Mouse (Mus musculus): ENCODE results near the gene Tlnrd1. TPM values are rescaled to one million over a fixed set of nuclear protein-coding genes. Genes with fewer than 3 reads are reported as not detected.
A peak's percentile ranks its signal among the peaks of the same experiment; 100 is the strongest.

Gene Tlnrd1
- total and polyA plus RNA-seq, 3 experiments = 7.5 to 18.0 TPM; not detected in 1

DNA sequence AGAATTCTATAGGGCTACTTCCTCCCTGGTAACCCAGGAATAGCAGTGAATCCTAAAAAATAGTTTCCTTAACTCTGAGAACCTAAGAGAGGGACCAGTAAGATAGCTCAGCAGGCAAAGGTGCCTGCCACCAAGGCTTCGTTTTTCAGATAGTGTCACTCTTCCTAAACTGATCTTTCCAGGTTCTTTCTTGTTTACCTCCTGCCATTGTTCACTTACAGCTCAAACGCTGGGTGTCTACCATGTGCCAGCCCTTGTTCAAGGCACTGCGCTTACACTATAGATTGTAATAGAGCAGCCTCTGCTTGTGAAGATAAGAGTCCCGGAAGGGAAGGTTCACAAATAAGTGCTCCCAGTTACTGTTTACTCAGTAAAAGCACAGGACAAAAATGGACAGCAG, 1.7 kb upstream of the Tlnrd1 start (continued):
- no peak for TF ChIP-seq MEF2A (IDR thresholded peaks at IDR 0.05; ENCODE audit: extremely low read depth, insufficient replicate concordance, low read depth, low read length, poor library complexity, severe bottlenecking)

DNA sequence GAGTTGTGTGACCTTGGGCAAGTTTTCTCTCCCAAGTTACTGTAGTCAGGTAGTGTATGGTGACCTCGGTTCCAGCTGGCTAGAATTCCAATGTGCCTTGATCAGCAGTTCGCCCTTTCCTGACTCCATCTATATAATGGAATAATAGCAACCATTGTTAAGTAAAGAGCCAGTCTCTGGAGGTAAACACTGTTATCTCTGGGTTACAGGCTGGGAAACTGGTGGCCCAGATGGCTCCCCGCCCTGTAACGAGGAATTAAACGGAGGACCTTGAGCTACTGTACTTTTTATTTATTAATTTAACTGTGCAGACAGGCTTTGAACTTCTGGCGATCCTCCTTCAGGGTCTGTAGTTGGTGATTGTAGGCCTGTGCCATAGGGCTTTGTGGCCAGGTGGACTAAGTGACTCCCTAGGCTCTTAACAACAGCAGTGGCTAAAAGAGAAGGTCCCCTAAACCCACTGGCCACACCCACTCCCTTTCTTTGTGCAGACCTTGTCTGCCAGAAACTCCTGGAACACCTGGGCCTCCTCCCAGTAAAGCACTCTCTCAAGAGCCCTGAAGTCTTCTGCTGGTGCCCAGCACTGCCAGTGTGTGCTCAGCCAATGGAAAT, 922 bp upstream of the Tlnrd1 start:
- Histone ChIP-seq H3K36me3 (ENCODE audit: control insufficient read depth in 1 of 2, insufficient read depth in 2 of 2, low read length in 2 of 2) (peaks cover 0 to 34% of the 10 kb centered on the region in 2 experiments; a peak in 2 of 4 replicates), H3K79me2 (ENCODE audit: control insufficient read depth, insufficient read depth, low read length, poor library complexity) (peaks cover 28% of the 10 kb centered on the region), H3K4me3 (ENCODE audit: control insufficient read depth in 1 of 2, insufficient read depth in 1 of 2, low read depth in 2 of 2, low read length in 2 of 2) (peak overlapping the region; percentile 83 to 93), H3K9ac (ENCODE audit: control insufficient read depth, low read depth, low read length, poor library complexity, severe bottlenecking) (peak overlapping the region; percentile 97), H3K4me1 (ENCODE audit: control insufficient read depth in 1 of 2, insufficient read depth in 2 of 2, low read length in 2 of 2) (peaks cover 7 to 24% of the 10 kb centered on the region in 2 experiments), H3K27ac (ENCODE audit: control insufficient read depth, low read depth, low read length) (peak overlapping the region; percentile 98), H3K27me3 (ENCODE audit: control insufficient read depth in 1 of 2, insufficient read depth in 2 of 2, low read length in 2 of 2) (no peaks in the 10 kb centered on the region), H3K9me3 (replicated peaks; ENCODE audit: insufficient read depth, low read length) (no peaks in the 10 kb centered on the region)
- peak; percentile 81 for DNase-seq (ENCODE audit: low read depth, low spot score)
- TF ChIP-seq EP300 (IDR thresholded peaks at IDR 0.05; ENCODE audit: low read depth in 1 of 2, low read length in 2 of 2) = peak; percentile 71 to 84
- no peak for TF ChIP-seq USF1 (IDR thresholded peaks at IDR 0.05; ENCODE audit: low read depth, low read length)
- TF ChIP-seq JUND (IDR thresholded peaks at IDR 0.05; ENCODE audit: low read depth, low read length) = no peak
- TF ChIP-seq MXI1 (IDR thresholded peaks at IDR 0.05; ENCODE audit: low read depth, low read length) = no peak; the same call in 1 of the 2 replicates
- no peak for TF ChIP-seq ZNF384 (IDR thresholded peaks at IDR 0.05; ENCODE audit: low read depth, low read length)
- peak; percentile 52 for TF ChIP-seq MYB (IDR thresholded peaks at IDR 0.05; ENCODE audit: low read depth, low read length)
- peak; percentile 88 for TF ChIP-seq TCF12 (IDR thresholded peaks at IDR 0.05; ENCODE audit: low read depth, low read length)
- no peak for TF ChIP-seq GABPA (IDR thresholded peaks at IDR 0.05; ENCODE audit: low read depth, low read length)
- no peak; the same call in 1 of the 2 replicates for TF ChIP-seq CHD1 (IDR thresholded peaks at IDR 0.05; ENCODE audit: low read depth, low read length)
- no peak for TF ChIP-seq NELFE (IDR thresholded peaks at IDR 0.05; ENCODE audit: low read depth, low read length)
- TF ChIP-seq NRF1 (IDR thresholded peaks at IDR 0.05; ENCODE audit: insufficient read depth, low read depth, low read length, poor library complexity, severe bottlenecking) = no peak
- TF ChIP-seq POLR2A (IDR thresholded peaks at IDR 0.05; ENCODE audit: control insufficient read depth in 1 of 2, insufficient read depth in 1 of 2, low read depth in 1 of 2, low read length in 2 of 2, poor library complexity in 1 of 2) = no peak; a peak in 1 of 4 replicates
- TF ChIP-seq MAFK (IDR thresholded peaks at IDR 0.05; ENCODE audit: borderline replicate concordance, low read depth, low read length) = no peak
- no peak for TF ChIP-seq KAT2A (conservative IDR thresholded peaks at IDR 0.05; ENCODE audit: low read depth, low read length)
- no peak for TF ChIP-seq ZKSCAN1 (IDR thresholded peaks at IDR 0.05; ENCODE audit: low read depth, low read length)
- no peak for TF ChIP-seq CHD2 (IDR thresholded peaks at IDR 0.05; ENCODE audit: low read length)
- TF ChIP-seq ZMIZ1 (IDR thresholded peaks at IDR 0.05; ENCODE audit: low read depth, low read length) = no peak
- peak; percentile 85 for TF ChIP-seq ETS1 (IDR thresholded peaks at IDR 0.05; ENCODE audit: low read depth, low read length)
- TF ChIP-seq CTCF (IDR thresholded peaks at IDR 0.05 in 2 of 3, conservative IDR thresholded peaks at IDR 0.05 in 1 of 3; ENCODE audit: control insufficient read depth in 1 of 3, insufficient read depth in 1 of 3, low read depth in 2 of 3, low read length in 3 of 3, poor library complexity in 1 of 3, severe bottlenecking in 1 of 3) = no peak
- no peak; the same call in 1 of the 2 replicates for TF ChIP-seq TBP (IDR thresholded peaks at IDR 0.05; ENCODE audit: low read depth, low read length)
- TF ChIP-seq TAL1 (IDR thresholded peaks at IDR 0.05; ENCODE audit: low read length) = peak; percentile 92
- no peak for TF ChIP-seq RAD21 (IDR thresholded peaks at IDR 0.05; ENCODE audit: low read depth, low read length)
- TF ChIP-seq GATA1 (IDR thresholded peaks at IDR 0.05; ENCODE audit: low read depth, low read length) = peak; percentile 73
- TF ChIP-seq MAX (IDR thresholded peaks at IDR 0.05; ENCODE audit: low read length) = peak; percentile 33; the same call in 1 of the 2 replicates
- no peak for TF ChIP-seq USF2 (IDR thresholded peaks at IDR 0.05; ENCODE audit: borderline replicate concordance in 1 of 2, insufficient read depth in 1 of 2, low read depth in 1 of 2, low read length in 2 of 2)
- no peak for TF ChIP-seq BHLHE40 (IDR thresholded peaks at IDR 0.05; ENCODE audit: borderline replicate concordance, low read depth, low read length)
- no peak for TF ChIP-seq ZC3H11A (IDR thresholded peaks at IDR 0.05; ENCODE audit: low read depth, low read length)
- TF ChIP-seq SIN3A (IDR thresholded peaks at IDR 0.05; ENCODE audit: low read length) = peak; percentile 79
- no peak for TF ChIP-seq ELF1 (IDR thresholded peaks at IDR 0.05; ENCODE audit: low read depth, low read length)
- no peak for TF ChIP-seq POLR2AphosphoS2 (IDR thresholded peaks at IDR 0.05; ENCODE audit: low read length)
- no peak for TF ChIP-seq E2F4 (IDR thresholded peaks at IDR 0.05; ENCODE audit: borderline replicate concordance, low read depth, low read length)
- peak; percentile 50; the same call in 1 of the 2 replicates for TF ChIP-seq HCFC1 (IDR thresholded peaks at IDR 0.05; ENCODE audit: low read depth, low read length)
- TF ChIP-seq SMC3 (IDR thresholded peaks at IDR 0.05; ENCODE audit: low read depth, low read length) = no peak
- TF ChIP-seq POLR2AphosphoS5 (IDR thresholded peaks at IDR 0.05; ENCODE audit: borderline replicate concordance, low read depth, low read length) = no peak

All from MEL (cell line).